Mouse (Mus musculus) Patski (cell line): Measurements from ENCODE around the gene Atl3. TPM values are rescaled to one million over a fixed set of nuclear protein-coding genes. Genes with fewer than 3 reads are reported as not detected.
"Not testable (repeated sequence)": the region's sequence is repeated elsewhere in the genome, so short reads cannot be mapped to it uniquely, and the experiment has no call there.

Experiments used
- ATAC-seq: fragments of 100-300 bp; one replicate; pipeline ENCODE4 v1.8.0; 2021
- CTCF ChIA-PET: fragments of 350-600 bp; sonication (Branson Sonifier 250); formaldehyde crosslinking; loops from one replicate; lab custom pipeline; 2022; ENCODE audit warnings: inconsistent platforms; lab: Charles Lee
- POLR2A ChIA-PET: fragments of 350-600 bp; sonication (Branson Sonifier 250); formaldehyde crosslinking; loops from one replicate; lab custom pipeline; 2022; ENCODE audit warnings: antibody characterized with exemption, inconsistent platforms; lab: Charles Lee
- DNase-seq: peaks from one replicate; pipeline ENCODE4 v3.0.0-alpha.2; 2011; ENCODE audit warnings: low read depth, low spot score
- H3K27me3 ChIP-seq: fragments of 371-371 bp; one replicate; pipeline ENCODE4 v1.5.1; 2021
- CTCF ChIP-seq: fragments of 100-300 bp; IDR thresholded peaks from one replicate; pipeline ENCODE4 v1.5.1; 2021
- in situ Hi-C: fragments of 300-500 bp; cut with MboI; formaldehyde crosslinking; loops from 3 replicates; pipeline ENCODE4 v1.11.1; 2018; ENCODE audit warnings: low pct_unique_long_range_greater_than_20kb, mixed read lengths
- polyA plus RNA-seq: library from polyadenylated mRNA; unstranded; gene quantifications from one replicate; pipeline ENCODE4 v1.2.3, GENCODE M21; 2021

Atl3 gene
- polyA plus RNA-seq, 1 experiment from 2014 or later = 84.9 TPM

DNA sequence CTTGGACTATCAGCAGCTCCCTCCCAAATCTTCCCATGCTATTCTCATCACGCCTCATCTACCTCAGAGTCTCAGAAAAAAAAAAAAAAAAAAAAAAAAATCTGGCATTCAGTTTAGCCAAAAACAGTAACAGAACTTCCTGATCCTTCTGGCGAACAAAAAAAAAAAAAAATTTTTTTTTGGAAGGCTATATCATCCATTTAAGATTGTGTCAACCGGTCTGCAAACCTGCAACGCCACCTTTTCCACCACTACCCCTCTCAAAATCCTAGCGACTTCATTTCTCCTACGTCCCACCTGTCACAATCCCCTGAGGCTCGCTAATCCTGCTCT is 11.6 kb upstream of the Atl3 start:
- POLR2A ChIA-PET = interaction anchor here (1.1 to 2.0 kb wide), 3 partner anchors 11 to 65 kb away, joined by 5 read pairs; partner anchors contain the start of genes 2700081O15Rik and Atl3
- in situ Hi-C loops = no loop called here
- no peak for TF ChIP-seq CTCF
- ATAC-seq (no peak), DNase-seq (no peak)
- H3K27me3 ChIP-seq = no peaks in the 10 kb centered on the region
- CTCF ChIA-PET = interaction anchor here (1.2 kb wide), 1 partner anchor 17 kb away, joined by 3 read pairs; no protein-coding TSS in a partner anchor

DNA sequence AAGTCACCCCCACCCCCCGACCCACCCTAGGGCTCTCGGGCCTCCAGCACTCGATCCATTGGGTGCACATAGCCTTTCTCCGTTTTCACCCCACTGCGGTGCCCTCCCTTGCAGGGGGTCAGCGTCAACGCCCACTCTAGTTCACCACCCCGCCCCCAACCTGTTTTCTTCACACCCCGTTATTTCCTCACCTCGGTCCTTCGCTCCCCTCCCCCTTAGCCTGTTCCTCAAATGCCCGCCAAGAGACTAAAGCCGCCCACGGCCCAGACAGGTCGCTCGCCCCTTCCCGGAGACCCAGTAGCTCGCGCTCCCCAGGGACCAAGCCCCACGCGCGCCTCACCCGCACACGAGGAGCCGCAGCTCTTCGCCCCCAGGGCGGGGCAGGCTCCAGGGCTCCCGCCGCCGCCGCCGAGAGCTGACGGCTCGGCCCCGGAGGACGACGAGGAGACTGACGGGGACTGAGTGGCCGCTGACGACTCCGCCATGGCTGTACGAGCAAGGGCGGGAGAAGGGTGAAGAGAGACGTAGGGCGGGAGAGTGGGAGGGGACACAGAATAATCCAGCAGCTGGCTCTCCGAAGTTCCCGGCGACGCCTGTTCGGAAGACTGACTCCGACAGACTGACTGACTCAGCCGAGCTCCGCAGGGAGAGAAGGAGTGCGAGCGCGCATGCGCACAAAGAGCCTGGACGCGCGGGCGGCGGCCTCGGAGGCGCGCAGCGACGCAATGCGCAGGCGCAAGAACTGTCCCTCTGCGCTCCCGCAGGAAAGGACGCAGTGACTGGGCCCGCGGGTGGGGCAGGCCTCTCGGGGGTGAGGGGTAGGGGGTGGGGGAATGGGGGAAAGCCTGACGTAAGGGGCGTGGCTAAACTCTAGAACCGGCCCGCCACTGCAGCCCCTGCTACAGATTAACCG is 11.0 kb upstream of the Atl3 start, which contains the start of gene Rtn3:
TSS of gene Rtn3 (minus strand) at position 683 of the 913 bp plus-strand sequence.
- ATAC-seq (peak; percentile 89), DNase-seq (peak; percentile 86)
- in situ Hi-C loops = no loop called here
- ChIA-PET CTCF (interaction anchor here (1.2 to 1.4 kb wide), 2 partner anchors 11 to 18 kb away, joined by 3 to 6 read pairs; partner anchors contain the start of gene Atl3), POLR2A (interaction anchor here (1.0 to 1.7 kb wide), 3 partner anchors 8 to 65 kb away, joined by 3 to 5 read pairs (median 5); partner anchors contain the start of gene 2700081O15Rik)
- no peaks in the 10 kb centered on the region for H3K27me3 ChIP-seq
- TF ChIP-seq CTCF = no peak

GRCm38 (mm10) chr19:7483512-7483882 is 10.3 kb upstream of the Atl3 start:
- POLR2A ChIA-PET = interaction anchor here (1.0 to 1.7 kb wide), 2 partner anchors 9 to 17 kb away, joined by 3 to 5 read pairs; no protein-coding TSS in a partner anchor
- CTCF ChIA-PET = interaction anchor here (1.4 kb wide), 1 partner anchor 11 kb away, joined by 6 read pairs; the partner anchor contains the start of gene Atl3
- DNase-seq (no peak), ATAC-seq (peak; percentile 29)
- no peaks in the 10 kb centered on the region for H3K27me3 ChIP-seq
- in situ Hi-C loops = no loop called here
- no peak for TF ChIP-seq CTCF

- in situ Hi-C loops = no loop called here
- DNase-seq = no peak
- POLR2A ChIA-PET = no interaction called here
Measured at GRCm38 (mm10) chr19:7484076-7484475, 9.8 kb upstream of the Atl3 start.

GRCm38 (mm10) chr19:7487680-7488079 is 6.2 kb upstream of the Atl3 start:
- in situ Hi-C loops = no loop called here
- ChIA-PET CTCF (no interaction called here), POLR2A (interaction anchor here (0.7 kb wide), 1 partner anchor 275 kb away, joined by 3 read pairs; no protein-coding TSS in a partner anchor)
- no peak for TF ChIP-seq CTCF
- H3K27me3 ChIP-seq = no peaks in the 10 kb centered on the region
- ATAC-seq = no peak
- no peak for DNase-seq

More at GRCm38 (mm10) chr19:7484076-7484475, 9.8 kb upstream of the Atl3 start:
- no peak for ATAC-seq
- CTCF ChIA-PET = interaction anchor here (1.4 kb wide), 1 partner anchor 10 kb away, joined by 6 read pairs; the partner anchor contains the start of gene Atl3
- TF ChIP-seq CTCF = no peak
- H3K27me3 ChIP-seq = no peaks in the 10 kb centered on the region

GRCm38 (mm10) chr19:7491960-7492359 is 1.9 kb upstream of the Atl3 start:
- POLR2A ChIA-PET = no interaction called here
- no peak for ATAC-seq
- in situ Hi-C loops = no loop called here
- TF ChIP-seq CTCF = no peak
- no peaks in the 10 kb centered on the region for H3K27me3 ChIP-seq
- no peak for DNase-seq
- CTCF ChIA-PET = no interaction called here

DNA sequence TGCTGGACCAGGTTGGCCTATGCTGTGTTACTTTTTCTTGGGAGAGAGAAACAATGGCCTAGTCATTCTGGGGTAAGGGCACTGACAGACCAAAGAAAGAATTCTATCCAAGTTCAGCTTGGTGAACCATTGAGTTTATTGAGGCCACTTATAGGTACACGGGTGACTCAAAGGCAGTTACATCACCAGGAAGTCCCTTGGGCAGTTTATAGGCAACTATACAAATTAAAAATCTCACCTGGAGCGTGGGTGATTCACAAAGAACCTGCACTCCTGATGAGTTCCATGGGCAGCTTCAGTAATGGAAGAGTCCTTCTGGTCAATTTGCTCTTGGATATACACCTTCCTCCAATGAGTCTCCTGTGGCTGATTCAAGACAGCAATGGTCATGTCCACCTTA is 1.2 kb upstream of the Atl3 start:
- no peaks in the 10 kb centered on the region for H3K27me3 ChIP-seq
- in situ Hi-C loops = no loop called here
- ChIA-PET CTCF (interaction anchor here (2.8 kb wide), 1 partner anchor 9 kb away, joined by 6 read pairs; the partner anchor contains the start of gene Rtn3), POLR2A (interaction anchor here (1.8 kb wide), 1 partner anchor 12 kb away, joined by 5 read pairs; no protein-coding TSS in a partner anchor)
- ATAC-seq (no peak), DNase-seq (no peak)
- no peak for TF ChIP-seq CTCF

DNA sequence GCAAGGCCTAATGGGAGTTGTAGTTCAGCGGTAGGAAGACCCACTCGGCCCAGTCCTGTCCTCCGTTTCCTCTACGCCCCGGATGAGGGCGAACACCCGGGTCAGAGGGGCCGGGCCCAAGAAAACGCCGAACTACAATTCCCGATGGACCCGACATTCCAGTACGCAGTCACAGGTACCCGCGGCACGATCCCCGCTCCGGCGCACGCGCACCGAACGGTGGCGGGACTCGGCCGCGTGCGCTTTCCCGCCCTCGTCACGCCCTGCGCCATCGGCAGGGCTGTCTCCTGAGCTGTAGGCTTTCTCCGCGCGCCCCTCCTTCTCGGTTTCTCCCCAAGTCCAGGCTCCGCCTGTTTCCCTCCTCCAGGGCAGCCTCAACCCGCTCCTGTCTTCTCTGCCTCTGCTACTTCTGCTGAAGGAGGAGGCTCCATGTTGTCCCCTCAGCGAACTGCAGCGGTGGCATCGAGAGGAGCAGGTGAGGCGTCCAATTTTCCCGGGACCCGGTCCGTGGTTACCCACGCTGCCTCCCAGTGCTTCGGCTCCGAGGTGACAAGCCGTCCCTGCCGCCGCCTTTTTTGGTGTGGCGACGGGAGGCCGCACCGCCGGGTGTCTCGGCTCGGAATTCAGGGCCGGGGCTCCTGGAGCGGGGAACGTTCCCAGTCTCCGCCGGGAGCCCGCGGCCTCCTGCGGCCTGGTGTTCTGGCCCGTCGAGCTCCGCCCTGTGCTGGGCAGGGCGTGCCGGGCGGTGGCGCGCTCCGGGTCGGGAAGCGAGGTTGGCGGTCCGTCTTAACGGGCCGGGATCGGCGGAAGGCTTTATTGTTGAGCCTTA is 561 bp downstream of the Atl3 start:
- in situ Hi-C loops = no loop called here
- POLR2A ChIA-PET = interaction anchor here (0.9 to 1.8 kb wide), 2 partner anchors 13 to 15 kb away, joined by 3 to 5 read pairs; no protein-coding TSS in a partner anchor
- DNase-seq (peak; percentile 88), ATAC-seq (peak; percentile 97)
- H3K27me3 ChIP-seq = no peaks in the 10 kb centered on the region
- CTCF ChIA-PET = interaction anchor here (2.8 kb wide), 1 partner anchor 11 kb away, joined by 6 read pairs; the partner anchor contains the start of gene Rtn3
- TF ChIP-seq CTCF = no peak

GRCm38 (mm10) chr19:7495221-7496038 is 1.6 kb downstream of the Atl3 start:
- POLR2A ChIA-PET = no interaction called here

DNA sequence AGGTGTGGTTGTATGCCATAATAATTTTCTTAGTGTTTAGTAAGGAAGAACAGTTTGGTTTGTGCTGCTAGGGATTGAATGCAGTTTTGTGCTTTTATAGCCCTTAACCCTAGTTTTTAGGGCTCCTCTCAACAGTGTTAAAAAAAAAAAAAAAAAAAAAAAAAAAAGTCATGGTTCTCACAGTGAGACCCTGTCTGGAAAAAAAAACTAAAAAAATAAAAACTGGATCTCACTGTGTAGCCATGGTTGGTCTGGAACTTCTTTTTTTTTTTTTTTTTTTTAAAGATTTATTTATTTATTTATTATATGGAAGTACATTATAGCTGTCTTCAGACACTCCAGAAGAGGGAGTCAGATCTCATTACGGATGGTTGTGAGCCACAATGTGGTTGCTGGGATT is 2.2 kb downstream of the Atl3 start:
- H3K27me3 ChIP-seq, ATAC-seq, in situ Hi-C loops, DNase-seq, CTCF ChIA-PET: not testable (repeated sequence)
- POLR2A ChIA-PET = interaction anchor here (0.7 kb wide), 1 partner anchor 24 kb away, joined by 11 read pairs; no protein-coding TSS in a partner anchor

More at GRCm38 (mm10) chr19:7495221-7496038, 1.6 kb downstream of the Atl3 start:
- H3K27me3 ChIP-seq = no peaks in the 10 kb centered on the region
- no peak for ATAC-seq
- CTCF ChIA-PET = interaction anchor here (2.8 kb wide), 1 partner anchor 12 kb away, joined by 6 read pairs; the partner anchor contains the start of gene Rtn3
- TF ChIP-seq CTCF = no peak
- in situ Hi-C loops = no loop called here
- DNase-seq = no peak
